In the genomic region with DNA sequence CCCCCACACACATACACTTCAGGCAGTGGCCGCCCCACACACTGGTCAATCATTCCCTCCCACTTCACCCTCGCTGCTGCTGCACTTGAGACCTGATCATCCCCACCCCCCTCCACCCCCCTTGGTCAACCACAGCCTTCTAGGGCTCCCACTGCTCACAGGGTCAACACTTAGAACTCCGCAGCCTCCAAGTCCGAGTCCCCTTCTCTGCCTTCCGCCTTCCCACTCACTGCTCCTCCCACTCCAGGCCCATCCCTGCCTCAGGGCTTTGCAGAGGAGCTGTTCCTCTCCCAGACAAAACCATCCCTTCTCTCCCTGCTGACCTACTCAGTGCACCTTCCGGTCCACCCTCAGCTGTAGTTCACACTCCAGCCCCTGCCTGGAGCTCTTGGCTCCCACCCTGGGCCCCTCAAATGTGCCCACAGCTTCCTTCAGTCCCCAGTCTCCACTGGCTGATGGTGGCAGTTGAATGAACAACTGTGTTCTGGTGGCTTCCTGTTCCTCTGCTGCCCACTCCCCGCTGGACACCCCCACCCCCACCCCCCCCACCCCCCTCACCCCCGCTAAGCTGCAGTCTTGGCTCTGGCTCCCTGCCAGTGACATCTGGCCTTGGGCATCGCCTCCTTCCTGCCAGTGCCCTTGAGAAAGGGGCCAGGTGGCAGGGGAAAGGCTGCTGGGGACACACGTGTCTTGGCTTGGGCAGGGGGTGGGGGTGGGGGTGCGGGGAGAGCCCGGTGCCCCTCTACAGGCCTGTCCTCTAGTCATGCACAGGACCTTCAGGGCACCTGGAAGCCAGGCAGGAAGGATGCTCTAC, we compare ENCODE assay signal across 9 mouse cellular contexts. TPM values are rescaled to one million over a fixed set of nuclear protein-coding genes. Genes with fewer than 3 reads are reported as not detected.
DNase-seq lines count a peak whose midpoint lies in the region; ATAC-seq and TF ChIP-seq lines count a peak whose summit lies in the region.
"Had no signal": no experiment of that assay in that cellular context is flagged by ENCODE, and none has a peak within 500 bp of the region (broad histone marks: within the 10 kb centered on the region; RNA-seq: fewer than 3 reads in every experiment).

No protein-coding gene starts in this region.

- H3K9ac ChIP-seq in heart, postnatal 0 days (replicated peaks; ENCODE audit: low read depth, low read length): peak overlapping the region; percentile 25; the same call in 1 of the 2 replicates
- no peak overlapping the region for H3K9ac ChIP-seq in limb, embryonic 15.5 days
- no peak overlapping the region for H3K9ac ChIP-seq in midbrain, embryonic 15.5 days

- H3K27ac ChIP-seq in embryonic facial prominence, embryonic 10.5 days (replicated peaks): peak overlapping the region; percentile 78
- peak overlapping the region; percentile 68 for H3K27ac ChIP-seq in heart, postnatal 0 days (ENCODE audit: low read depth)
- peak overlapping the region; percentile 79 for H3K27ac ChIP-seq in limb, embryonic 15.5 days
- H3K27ac ChIP-seq in midbrain, embryonic 15.5 days: peak overlapping the region; percentile 71

- H3K36me3 ChIP-seq in embryonic facial prominence, embryonic 10.5 days (replicated peaks): no peaks in the 10 kb centered on the region
- no peaks in the 10 kb centered on the region for H3K36me3 ChIP-seq in heart, postnatal 0 days (replicated peaks; ENCODE audit: control insufficient read depth, insufficient read depth, low read length)
- no peaks in the 10 kb centered on the region for H3K36me3 ChIP-seq in limb, embryonic 15.5 days
- no peaks in the 10 kb centered on the region for H3K36me3 ChIP-seq in midbrain, embryonic 15.5 days (replicated peaks)

- peaks cover 89% of the 10 kb centered on the region for H3K27me3 ChIP-seq in embryonic facial prominence, embryonic 10.5 days (replicated peaks; ENCODE audit: low read depth, poor library complexity, severe bottlenecking)
- 0 out of 2 replicates have a peak, but pooled peaks cover 8% of the 10 kb centered on the region for H3K27me3 ChIP-seq in heart, postnatal 0 days (ENCODE audit: control insufficient read depth, insufficient read depth, low read length)
- H3K27me3 ChIP-seq in limb, embryonic 15.5 days: peaks cover 7% of the 10 kb centered on the region; the same call in 1 of the 2 replicates
- H3K27me3 ChIP-seq in midbrain, embryonic 15.5 days (replicated peaks): peaks cover 51% of the 10 kb centered on the region

- no peaks in the 10 kb centered on the region for H3K9me3 ChIP-seq in embryonic facial prominence, embryonic 10.5 days
- H3K9me3 ChIP-seq in heart, postnatal 0 days (replicated peaks; ENCODE audit: control insufficient read depth, low read length): no peaks in the 10 kb centered on the region
- H3K9me3 ChIP-seq in limb, embryonic 15.5 days: no peaks in the 10 kb centered on the region
- no peaks in the 10 kb centered on the region for H3K9me3 ChIP-seq in midbrain, embryonic 15.5 days

- peak; percentile 16 for ATAC-seq in heart, postnatal 0 days (ENCODE audit: insufficient read depth, low read depth)
- ATAC-seq in limb, embryonic 15.5 days (ENCODE audit: insufficient number of reproducible peaks, low FRiP score, low TSS enrichment, low read depth): peak; percentile 21; the same call in 1 of the 2 replicates
- no peak; the same call in 1 of the 2 replicates for ATAC-seq in midbrain, embryonic 15.5 days (replicated peaks)

- H3K4me1 ChIP-seq in embryonic facial prominence, embryonic 10.5 days: peaks cover 72% of the 10 kb centered on the region
- H3K4me1 ChIP-seq in heart, postnatal 0 days (ENCODE audit: control insufficient read depth, insufficient read depth): peaks cover 43% of the 10 kb centered on the region
- H3K4me1 ChIP-seq in limb, embryonic 15.5 days: peaks cover 54% of the 10 kb centered on the region
- peaks cover 54% of the 10 kb centered on the region for H3K4me1 ChIP-seq in midbrain, embryonic 15.5 days

- H3K4me3 ChIP-seq in embryonic facial prominence, embryonic 10.5 days: peak overlapping the region; percentile 47
- H3K4me3 ChIP-seq in heart, postnatal 0 days (ENCODE audit: low read depth, low read length): peak overlapping the region; percentile 36
- peak overlapping the region; percentile 25 for H3K4me3 ChIP-seq in limb, embryonic 15.5 days
- H3K4me3 ChIP-seq in midbrain, embryonic 15.5 days: no peak overlapping the region
- H3K4me3 ChIP-seq: erythroblast, embryonic 14.5 days had no signal

- peak overlapping the region; percentile 56 for H3K4me2 ChIP-seq in heart, postnatal 0 days (ENCODE audit: low read depth, low read length)
- H3K4me2 ChIP-seq in limb, embryonic 15.5 days: peak overlapping the region; percentile 44
- H3K4me2 ChIP-seq in midbrain, embryonic 15.5 days: peak overlapping the region; percentile 39

- no peak for TF ChIP-seq EP300 in heart, postnatal 0 days (IDR thresholded peaks at IDR 0.05; ENCODE audit: low read depth)

- no peak for TF ChIP-seq CTCF in heart, postnatal 0 days (IDR thresholded peaks at IDR 0.05; ENCODE audit: low read depth)

- peak; percentile 42 for DNase-seq in urinary bladder, postnatal 14 days (ENCODE audit: low spot score)
- no peak for DNase-seq in urinary bladder, adult 2 months (ENCODE audit: low spot score)
- DNase-seq in embryonic facial prominence, embryonic 10.5 days (ENCODE audit: low spot score): peak; percentile 59
- DNase-seq in heart, postnatal 0 days (ENCODE audit: low spot score): peak; percentile 44
- DNase-seq in natural killer cell, adult 2 months (ENCODE audit: low spot score in 2 of 2): no peak
- DNase-seq in layer of hippocampus, postnatal 14 days (ENCODE audit: low spot score in 2 of 2): no peak

- 7% methylated on average over 12 of the region's 12 CpGs for WGBS in embryonic facial prominence, embryonic 10.5 days
- 3% methylated on average over 11 of the region's 12 CpGs for WGBS in heart, postnatal 0 days
- 2% methylated on average over 11 of the region's 12 CpGs for WGBS in limb, embryonic 15.5 days
- WGBS in midbrain, embryonic 15.5 days: 6% methylated on average over 12 of the region's 12 CpGs

RNA-seq across cellular contexts. Expression of a gene that starts 3.5 kb away (rescaled TPM):
- 38.1 and 47.5 TPM in 2 replicates for polyA plus RNA-seq in urinary bladder, adult 2 months (2012; rRNA removed)
- 7.1 and 8.2 TPM in 2 replicates for polyA plus RNA-seq in embryonic facial prominence, embryonic 10.5 days (2016; fragmentation: Nextera tagmentation; extraction: Ambion mirVana)
- total RNA-seq in heart, postnatal 0 days (2014; rRNA removed; ENCODE audit: low replicate concordance): 18.6 and 41.4 TPM in 2 replicates
- 19.3 and 23.1 TPM in 2 replicates for polyA plus RNA-seq in heart, postnatal 0 days (2015; fragmentation: Nextera tagmentation; extraction: Ambion mirVana)
- 9.9 and 11.7 TPM in 2 replicates for polyA plus RNA-seq in limb, embryonic 15.5 days (2015; fragmentation: Nextera tagmentation; extraction: Ambion mirVana)
- 6.7 and 8.0 TPM in 2 replicates for polyA plus RNA-seq in midbrain, embryonic 15.5 days (2015; fragmentation: Nextera tagmentation; extraction: Ambion mirVana)
- 1 to 10 TPM; 2.0 to 3.5 TPM for total RNA-seq in layer of hippocampus, postnatal 14 days (2021)

RNA-seq across cellular contexts. Expression of a gene that starts 8.7 kb away (rescaled TPM):
- 2.2 and 2.3 TPM in 2 replicates for polyA plus RNA-seq in urinary bladder, adult 2 months (2012; rRNA removed)
- polyA plus RNA-seq in embryonic facial prominence, embryonic 10.5 days (2016; fragmentation: Nextera tagmentation; extraction: Ambion mirVana): 1.5 and 2.1 TPM in 2 replicates
- 1.7 and 2.7 TPM in 2 replicates for total RNA-seq in heart, postnatal 0 days (2014; rRNA removed; ENCODE audit: low replicate concordance)
- polyA plus RNA-seq in heart, postnatal 0 days (2015; fragmentation: Nextera tagmentation; extraction: Ambion mirVana): 0.38 and 0.44 TPM in 2 replicates
- 0.81 and 1.0 TPM in 2 replicates for polyA plus RNA-seq in limb, embryonic 15.5 days (2015; fragmentation: Nextera tagmentation; extraction: Ambion mirVana)
- 1.8 and 2.0 TPM in 2 replicates for polyA plus RNA-seq in midbrain, embryonic 15.5 days (2015; fragmentation: Nextera tagmentation; extraction: Ambion mirVana)
- total RNA-seq in layer of hippocampus, postnatal 14 days (2021): 1 to 10 TPM; 2.6 to 2.8 TPM

RNA-seq across cellular contexts. Expression of a gene that starts 23.0 kb away (rescaled TPM):
- 67.4 and 93.4 TPM in 2 replicates for polyA plus RNA-seq in urinary bladder, adult 2 months (2012; rRNA removed)
- polyA plus RNA-seq in embryonic facial prominence, embryonic 10.5 days (2016; fragmentation: Nextera tagmentation; extraction: Ambion mirVana): 14.0 and 17.1 TPM in 2 replicates
- 6.8 and 10.4 TPM in 2 replicates for total RNA-seq in heart, postnatal 0 days (2014; rRNA removed; ENCODE audit: low replicate concordance)
- 11.1 and 11.9 TPM in 2 replicates for polyA plus RNA-seq in heart, postnatal 0 days (2015; fragmentation: Nextera tagmentation; extraction: Ambion mirVana)
- polyA plus RNA-seq in limb, embryonic 15.5 days (2015; fragmentation: Nextera tagmentation; extraction: Ambion mirVana): 39.7 and 41.7 TPM in 2 replicates
- polyA plus RNA-seq in midbrain, embryonic 15.5 days (2015; fragmentation: Nextera tagmentation; extraction: Ambion mirVana): 57.4 and 58.8 TPM in 2 replicates
- 10 to 100 TPM; 23.3 to 25.9 TPM for total RNA-seq in layer of hippocampus, postnatal 14 days (2021)

RNA-seq across cellular contexts. Expression of a gene that starts 30.3 kb away (rescaled TPM):
- polyA plus RNA-seq in urinary bladder, adult 2 months (2012; rRNA removed): 21.3 and 21.5 TPM in 2 replicates
- polyA plus RNA-seq in embryonic facial prominence, embryonic 10.5 days (2016; fragmentation: Nextera tagmentation; extraction: Ambion mirVana): 55.1 and 59.2 TPM in 2 replicates
- 10.9 and 24.7 TPM in 2 replicates for total RNA-seq in heart, postnatal 0 days (2014; rRNA removed; ENCODE audit: low replicate concordance)
- 16.2 and 16.6 TPM in 2 replicates for polyA plus RNA-seq in heart, postnatal 0 days (2015; fragmentation: Nextera tagmentation; extraction: Ambion mirVana)
- 41.7 and 42.3 TPM in 2 replicates for polyA plus RNA-seq in limb, embryonic 15.5 days (2015; fragmentation: Nextera tagmentation; extraction: Ambion mirVana)
- polyA plus RNA-seq in midbrain, embryonic 15.5 days (2015; fragmentation: Nextera tagmentation; extraction: Ambion mirVana): 60.1 and 60.4 TPM in 2 replicates
- total RNA-seq in layer of hippocampus, postnatal 14 days (2021): 10 to 100 TPM; 27.8 to 30.3 TPM

RNA-seq across cellular contexts. Expression of a gene that starts 31.0 kb away (rescaled TPM):
- 31.0 and 37.3 TPM in 2 replicates for polyA plus RNA-seq in urinary bladder, adult 2 months (2012; rRNA removed)
- 5.3 and 7.3 TPM in 2 replicates for polyA plus RNA-seq in embryonic facial prominence, embryonic 10.5 days (2016; fragmentation: Nextera tagmentation; extraction: Ambion mirVana)
- 48.5 and 54.5 TPM in 2 replicates for total RNA-seq in heart, postnatal 0 days (2014; rRNA removed; ENCODE audit: low replicate concordance)
- 8.9 and 9.1 TPM in 2 replicates for polyA plus RNA-seq in heart, postnatal 0 days (2015; fragmentation: Nextera tagmentation; extraction: Ambion mirVana)
- polyA plus RNA-seq in limb, embryonic 15.5 days (2015; fragmentation: Nextera tagmentation; extraction: Ambion mirVana): 8.8 and 11.9 TPM in 2 replicates
- 19.1 and 20.2 TPM in 2 replicates for polyA plus RNA-seq in midbrain, embryonic 15.5 days (2015; fragmentation: Nextera tagmentation; extraction: Ambion mirVana)
- 10 to 100 TPM; 32.5 to 36.3 TPM for total RNA-seq in layer of hippocampus, postnatal 14 days (2021)

Comparison
In these comparisons a context has a peak if more than half of its experiments do, and no peak if none do; other contexts are left out.
1. DNase-seq: peak in urinary bladder, postnatal 14 days (single experiment), embryonic facial prominence, embryonic 10.5 days (single experiment) and heart, postnatal 0 days (single experiment); none in urinary bladder, adult 2 months (single experiment), natural killer cell, adult 2 months (0 of 2) and layer of hippocampus, postnatal 14 days (0 of 2).
2. Peak in every context shown above with its lines, with median percentiles within 50 percentile points of each other: H3K27ac ChIP-seq and H3K4me2 ChIP-seq.